Mouse (Mus musculus): ENCODE measurements at regions not wholly inside any gene's neighbourhood (a gene's known extent, or its start where the extent isn't known, plus 50 kb on each side); places are given as distances from the start of the nearest gene placed in this dataset.
A peak's percentile ranks its signal among the peaks of the same experiment; 100 is the strongest.

GRCm38 (mm10) chr4:54704696-54705095 lies 240.2 kb upstream of the Zfp462 start:
- Histone ChIP-seq H3K27ac (replicated peaks) (no peak overlapping the region), H3K4me2 (no peak overlapping the region), H3K36me3 (no peaks in the 10 kb centered on the region), H3K4me1 (no peaks in the 10 kb centered on the region), H3K9me3 (no peaks in the 10 kb centered on the region), H3K4me3 (no peak overlapping the region), H3K9ac (no peak overlapping the region), H3K27me3 (replicated peaks) (no peaks in the 10 kb centered on the region)
- 60% methylated on average over 5 of the region's 5 CpGs for WGBS
- ATAC-seq (ENCODE audit: extremely low read depth, insufficient number of reproducible peaks, low FRiP score, low TSS enrichment): no peak

- peaks cover 16% of the 10 kb centered on the region for H3K4me1 ChIP-seq
- H3K4me3 ChIP-seq: no peak overlapping the region
- H3K27ac ChIP-seq (replicated peaks): no peak overlapping the region
- no peak for ATAC-seq (ENCODE audit: extremely low read depth, insufficient number of reproducible peaks, low FRiP score, low TSS enrichment)
- no peak overlapping the region for H3K4me2 ChIP-seq
- no peaks in the 10 kb centered on the region for H3K9me3 ChIP-seq
- H3K27me3 ChIP-seq (replicated peaks): no peaks in the 10 kb centered on the region
- H3K9ac ChIP-seq: no peak overlapping the region
- no peaks in the 10 kb centered on the region for H3K36me3 ChIP-seq
Measured at GRCm38 (mm10) chr4:54709751-54710150, 235.1 kb upstream of the Zfp462 start.

- Histone ChIP-seq H3K27me3 (replicated peaks) (no peaks in the 10 kb centered on the region), H3K27ac (replicated peaks) (peak overlapping the region; percentile 12; the same call in 1 of the 2 replicates), H3K4me2 (no peak overlapping the region), H3K4me1 (peaks cover 20% of the 10 kb centered on the region), H3K9ac (no peak overlapping the region), H3K4me3 (no peak overlapping the region), H3K9me3 (no peaks in the 10 kb centered on the region), H3K36me3 (no peaks in the 10 kb centered on the region)
- no peak for ATAC-seq (ENCODE audit: extremely low read depth, insufficient number of reproducible peaks, low FRiP score, low TSS enrichment)
- 38% methylated on average over 3 of the region's 3 CpGs for WGBS
Measured at GRCm38 (mm10) chr4:54712929-54713328, 231.9 kb upstream of the Zfp462 start.

- Histone ChIP-seq H3K9ac (no peak overlapping the region), H3K4me3 (no peak overlapping the region), H3K4me2 (no peak overlapping the region), H3K27me3 (replicated peaks) (no peaks in the 10 kb centered on the region), H3K4me1 (peaks cover 20% of the 10 kb centered on the region), H3K36me3 (no peaks in the 10 kb centered on the region), H3K27ac (replicated peaks) (no peak overlapping the region), H3K9me3 (no peaks in the 10 kb centered on the region)
- no peak for ATAC-seq (ENCODE audit: extremely low read depth, insufficient number of reproducible peaks, low FRiP score, low TSS enrichment)
- 39% methylated on average over 9 of the region's 9 CpGs for WGBS
Measured at GRCm38 (mm10) chr4:54714612-54715342, 230.1 kb upstream of the Zfp462 start.

GRCm38 (mm10) chr4:54718083-54718482 lies 226.8 kb upstream of the Zfp462 start:
- Histone ChIP-seq H3K27ac (replicated peaks) (no peak overlapping the region), H3K4me2 (no peak overlapping the region), H3K27me3 (replicated peaks) (no peaks in the 10 kb centered on the region), H3K4me3 (no peak overlapping the region), H3K9ac (no peak overlapping the region), H3K36me3 (no peaks in the 10 kb centered on the region), H3K4me1 (peaks cover 15% of the 10 kb centered on the region), H3K9me3 (no peaks in the 10 kb centered on the region)
- no peak for ATAC-seq (ENCODE audit: extremely low read depth, insufficient number of reproducible peaks, low FRiP score, low TSS enrichment)
- WGBS: 32% methylated on average over 1 of the region's 1 CpGs

GRCm38 (mm10) chr4:54739001-54739400 lies 205.8 kb upstream of the Zfp462 start:
- no peaks in the 10 kb centered on the region for H3K9me3 ChIP-seq
- no peak overlapping the region for H3K4me2 ChIP-seq
- H3K36me3 ChIP-seq: no peaks in the 10 kb centered on the region
- H3K27ac ChIP-seq (replicated peaks): no peak overlapping the region
- H3K4me3 ChIP-seq: no peak overlapping the region
- WGBS: 29% methylated on average over 5 of the region's 5 CpGs
- no peaks in the 10 kb centered on the region for H3K4me1 ChIP-seq
- no peak overlapping the region for H3K9ac ChIP-seq
- H3K27me3 ChIP-seq (replicated peaks): no peaks in the 10 kb centered on the region
- ATAC-seq (ENCODE audit: extremely low read depth, insufficient number of reproducible peaks, low FRiP score, low TSS enrichment): no peak

- Histone ChIP-seq H3K9ac (no peak overlapping the region), H3K27me3 (replicated peaks) (no peaks in the 10 kb centered on the region), H3K4me1 (no peaks in the 10 kb centered on the region), H3K4me3 (no peak overlapping the region), H3K36me3 (no peaks in the 10 kb centered on the region), H3K27ac (replicated peaks) (no peak overlapping the region), H3K9me3 (no peaks in the 10 kb centered on the region), H3K4me2 (no peak overlapping the region)
- WGBS: 70% methylated on average over 2 of the region's 2 CpGs
- no peak for ATAC-seq (ENCODE audit: extremely low read depth, insufficient number of reproducible peaks, low FRiP score, low TSS enrichment)
Measured at GRCm38 (mm10) chr4:54751458-54751857, 193.4 kb upstream of the Zfp462 start.

GRCm38 (mm10) chr4:54756441-54756840 lies 188.4 kb upstream of the Zfp462 start:
- Histone ChIP-seq H3K36me3 (no peaks in the 10 kb centered on the region), H3K9me3 (no peaks in the 10 kb centered on the region), H3K4me3 (no peak overlapping the region), H3K9ac (no peak overlapping the region), H3K27ac (replicated peaks) (no peak overlapping the region), H3K4me1 (peaks cover 17% of the 10 kb centered on the region), H3K4me2 (no peak overlapping the region), H3K27me3 (replicated peaks) (no peaks in the 10 kb centered on the region)
- 81% methylated on average over 4 of the region's 4 CpGs for WGBS
- ATAC-seq (ENCODE audit: extremely low read depth, insufficient number of reproducible peaks, low FRiP score, low TSS enrichment): no peak

GRCm38 (mm10) chr4:54757715-54758500 lies 186.9 kb upstream of the Zfp462 start:
- Histone ChIP-seq H3K27ac (replicated peaks) (peak overlapping the region; percentile 61), H3K9me3 (no peaks in the 10 kb centered on the region), H3K27me3 (replicated peaks) (no peaks in the 10 kb centered on the region), H3K36me3 (no peaks in the 10 kb centered on the region), H3K4me3 (peak overlapping the region; percentile 34), H3K4me1 (peaks cover 19% of the 10 kb centered on the region), H3K9ac (peak overlapping the region; percentile 53), H3K4me2 (peak overlapping the region; percentile 64)
- no peak for ATAC-seq (ENCODE audit: extremely low read depth, insufficient number of reproducible peaks, low FRiP score, low TSS enrichment)
- WGBS: 34% methylated on average over 19 of the region's 19 CpGs

- peaks cover 19% of the 10 kb centered on the region for H3K4me1 ChIP-seq
- peak overlapping the region; percentile 34 for H3K4me3 ChIP-seq
- H3K27ac ChIP-seq (replicated peaks): peak overlapping the region; percentile 61
- H3K9me3 ChIP-seq: no peaks in the 10 kb centered on the region
- H3K36me3 ChIP-seq: no peaks in the 10 kb centered on the region
- peak overlapping the region; percentile 64 for H3K4me2 ChIP-seq
- no peaks in the 10 kb centered on the region for H3K27me3 ChIP-seq (replicated peaks)
- ATAC-seq (ENCODE audit: extremely low read depth, insufficient number of reproducible peaks, low FRiP score, low TSS enrichment): no peak
- WGBS: 30% methylated on average over 8 of the region's 8 CpGs
- H3K9ac ChIP-seq: peak overlapping the region; percentile 53
Measured at GRCm38 (mm10) chr4:54758501-54758829, 186.4 kb upstream of the Zfp462 start.

- Histone ChIP-seq H3K36me3 (no peaks in the 10 kb centered on the region), H3K4me2 (no peak overlapping the region)
- no peak for ATAC-seq (ENCODE audit: extremely low read depth, insufficient number of reproducible peaks, low FRiP score, low TSS enrichment)
Measured at GRCm38 (mm10) chr4:54761257-54761656, 183.6 kb upstream of the Zfp462 start.

GRCm38 (mm10) chr4:54765045-54765444 lies 179.8 kb upstream of the Zfp462 start:
- no peaks in the 10 kb centered on the region for H3K9me3 ChIP-seq
- H3K9ac ChIP-seq: no peak overlapping the region
- no peak for ATAC-seq (ENCODE audit: extremely low read depth, insufficient number of reproducible peaks, low FRiP score, low TSS enrichment)
- no peaks in the 10 kb centered on the region for H3K27me3 ChIP-seq (replicated peaks)
- no peaks in the 10 kb centered on the region for H3K36me3 ChIP-seq
- no peak overlapping the region for H3K27ac ChIP-seq (replicated peaks)
- peaks cover 7% of the 10 kb centered on the region; the same call in 1 of the 2 replicates for H3K4me1 ChIP-seq
- no peak overlapping the region for H3K4me3 ChIP-seq
- 54% methylated on average over 1 of the region's 1 CpGs for WGBS
- no peak overlapping the region for H3K4me2 ChIP-seq

More at GRCm38 (mm10) chr4:54761257-54761656, 183.6 kb upstream of the Zfp462 start:
- 42% methylated on average over 5 of the region's 5 CpGs for WGBS
- Histone ChIP-seq H3K27me3 (replicated peaks) (no peaks in the 10 kb centered on the region), H3K9ac (no peak overlapping the region), H3K27ac (replicated peaks) (no peak overlapping the region), H3K4me1 (peaks cover 19% of the 10 kb centered on the region), H3K4me3 (no peak overlapping the region), H3K9me3 (no peaks in the 10 kb centered on the region)

All from heart, embryonic 13.5 days (tissue).